21 mouse cellular contexts compared by ENCODE assay signal in genomic region chr6:17998497-17998896, GRCm38 (mm10). TPM values are rescaled to one million over a fixed set of nuclear protein-coding genes. Genes with fewer than 3 reads are reported as not detected.
"Had no signal": no experiment of that assay in that cellular context is flagged by ENCODE, and none has a peak within 500 bp of the region (broad histone marks: within the 10 kb centered on the region; RNA-seq: fewer than 3 reads in every experiment).

No protein-coding gene starts in this region.

- H3K9ac ChIP-seq: liver, embryonic 13.5 days; midbrain, embryonic 13.5 days; neural tube, embryonic 13.5 days; stomach, embryonic 15.5 days had no signal

- H3K9me3 ChIP-seq: liver, embryonic 13.5 days; midbrain, embryonic 10.5 days; midbrain, embryonic 13.5 days; neural tube, embryonic 13.5 days; stomach, embryonic 15.5 days had no signal

- H3K27ac ChIP-seq: liver, embryonic 13.5 days; macrophage; midbrain, embryonic 10.5 days; midbrain, embryonic 13.5 days; neural tube, embryonic 13.5 days; stomach, embryonic 15.5 days had no signal

- H3K4me3 ChIP-seq: liver, embryonic 13.5 days; midbrain, embryonic 10.5 days; midbrain, embryonic 13.5 days; myocyte; neural tube, embryonic 13.5 days; stomach, embryonic 15.5 days had no signal

- ATAC-seq: midbrain, embryonic 13.5 days; midbrain, embryonic 16.5 days had no signal

- DNase-seq: kidney, adult 18-20 months; kidney, adult 9 months; kidney, postnatal 14 days; kidney, postnatal 4 days; liver, embryonic 13.5 days; lung, adult 2 months; lung, postnatal 14 days; retina, postnatal 1 day; right cerebral cortex, postnatal 25 days; spleen, adult 18-20 months; thymus, postnatal 25 days had no signal

- H3K36me3 ChIP-seq: liver, embryonic 13.5 days; midbrain, embryonic 10.5 days; midbrain, embryonic 13.5 days; neural tube, embryonic 13.5 days; stomach, embryonic 15.5 days had no signal

- H3K4me2 ChIP-seq: liver, embryonic 13.5 days; midbrain, embryonic 13.5 days; neural tube, embryonic 13.5 days; stomach, embryonic 15.5 days had no signal

- H3K27me3 ChIP-seq: liver, embryonic 13.5 days; midbrain, embryonic 13.5 days; neural tube, embryonic 13.5 days; stomach, embryonic 15.5 days had no signal

- H3K4me1 ChIP-seq: liver, embryonic 13.5 days; midbrain, embryonic 10.5 days; midbrain, embryonic 13.5 days; neural tube, embryonic 13.5 days; stomach, embryonic 15.5 days had no signal

RNA-seq across cellular contexts. Expression of gene Wnt2, which starts 31.9 kb away (rescaled TPM):
- total RNA-seq: megakaryocyte, adult 5-6 weeks; monocyte, adult 5-6 weeks; neutrophil, adult 5-6 weeks had no signal
- polyA plus RNA-seq: macrophage, myocyte had no signal
